Comparison of ENCODE assay signal across 24 mouse cellular contexts in the genomic region with DNA sequence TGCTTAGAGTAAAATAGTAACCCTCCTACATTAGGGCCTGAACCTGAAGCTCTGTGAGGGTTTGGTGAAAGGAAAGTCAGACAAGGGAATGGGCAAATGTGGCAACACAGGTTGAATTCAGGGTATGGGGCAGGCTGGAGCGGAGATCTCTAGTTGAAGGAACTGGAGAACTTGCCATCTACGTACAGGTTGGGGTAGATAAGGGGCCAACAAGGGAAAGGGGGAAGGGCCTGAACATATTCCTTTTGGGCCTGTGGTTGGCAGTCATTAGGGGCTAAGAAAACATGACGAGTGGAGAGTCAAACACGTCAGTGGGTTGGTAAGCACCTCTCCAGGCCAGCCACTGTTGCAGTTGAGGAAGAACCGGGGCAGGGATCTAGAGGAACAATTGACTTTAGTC. TPM values are rescaled to one million over a fixed set of nuclear protein-coding genes. Genes with fewer than 3 reads are reported as not detected.
DNase-seq lines count a peak whose midpoint lies in the region; ATAC-seq and TF ChIP-seq lines count a peak whose summit lies in the region.
"Had no signal": no experiment of that assay in that cellular context is flagged by ENCODE, and none has a peak within 500 bp of the region (broad histone marks: within the 10 kb centered on the region; RNA-seq: fewer than 3 reads in every experiment).

No protein-coding gene starts in this region.

- TF ChIP-seq CTCF in MEL (IDR thresholded peaks at IDR 0.05 in 2 of 3, conservative IDR thresholded peaks at IDR 0.05 in 1 of 3; ENCODE audit: control insufficient read depth in 1 of 3, insufficient read depth in 1 of 3, low read depth in 2 of 3, low read length in 3 of 3, poor library complexity in 1 of 3, severe bottlenecking in 1 of 3) = no peak

- no peaks in the 10 kb centered on the region for H3K27me3 ChIP-seq in liver, embryonic 11.5 days (replicated peaks; ENCODE audit: control insufficient read depth, insufficient read depth, low read length)
- H3K27me3 ChIP-seq in liver, embryonic 12.5 days (replicated peaks) = 0 out of 2 replicates have a peak, but pooled peaks cover 3% of the 10 kb centered on the region
- no peaks in the 10 kb centered on the region for H3K27me3 ChIP-seq in lung, embryonic 16.5 days (ENCODE audit: control insufficient read depth, insufficient read depth, low read depth, low read length)
- H3K27me3 ChIP-seq in MEL (ENCODE audit: control insufficient read depth in 1 of 2, insufficient read depth in 2 of 2, low read length in 2 of 2) = no peaks in the 10 kb centered on the region
- H3K27me3 ChIP-seq in forebrain, embryonic 15.5 days = no peaks in the 10 kb centered on the region
- H3K27me3 ChIP-seq: embryonic facial prominence, embryonic 12.5 days; forebrain, embryonic 13.5 days had no signal

- WGBS in liver, embryonic 11.5 days = 46% methylated on average over 5 of the region's 5 CpGs
- WGBS in liver, embryonic 12.5 days (ENCODE audit: insufficient replicate concordance) = 29% methylated on average over 5 of the region's 5 CpGs
- 63% methylated on average over 5 of the region's 5 CpGs for WGBS in lung, embryonic 16.5 days
- 93% methylated on average over 5 of the region's 5 CpGs for WGBS in forebrain, embryonic 15.5 days

- no peaks in the 10 kb centered on the region for H3K36me3 ChIP-seq in liver, embryonic 11.5 days (ENCODE audit: control insufficient read depth, insufficient read depth, low read length)
- H3K36me3 ChIP-seq in liver, embryonic 12.5 days = no peaks in the 10 kb centered on the region
- no peaks in the 10 kb centered on the region for H3K36me3 ChIP-seq in lung, embryonic 16.5 days (ENCODE audit: control insufficient read depth, insufficient read depth, low read length)
- peaks cover 0 to 49% of the 10 kb centered on the region in 2 experiments; a peak in 2 of 4 replicates for H3K36me3 ChIP-seq in MEL (ENCODE audit: control insufficient read depth in 1 of 2, insufficient read depth in 2 of 2, low read length in 2 of 2)
- no peaks in the 10 kb centered on the region for H3K36me3 ChIP-seq in forebrain, embryonic 15.5 days
- H3K36me3 ChIP-seq: embryonic facial prominence, embryonic 12.5 days; G1E had no signal

- H3K4me3 ChIP-seq in liver, embryonic 11.5 days (ENCODE audit: low read depth, low read length) = no peak overlapping the region
- H3K4me3 ChIP-seq in liver, embryonic 12.5 days = no peak overlapping the region
- H3K4me3 ChIP-seq in lung, embryonic 16.5 days (ENCODE audit: low read length) = no peak overlapping the region
- H3K4me3 ChIP-seq in MEL (ENCODE audit: control insufficient read depth in 1 of 2, insufficient read depth in 1 of 2, low read depth in 2 of 2, low read length in 2 of 2) = no peak overlapping the region
- H3K4me3 ChIP-seq in forebrain, embryonic 15.5 days = no peak overlapping the region
- H3K4me3 ChIP-seq: embryonic facial prominence, embryonic 12.5 days; forebrain, embryonic 13.5 days had no signal

- peaks cover 5% of the 10 kb centered on the region; the same call in 1 of the 2 replicates for H3K4me1 ChIP-seq in liver, embryonic 11.5 days (replicated peaks; ENCODE audit: control insufficient read depth, insufficient read depth, low read length)
- H3K4me1 ChIP-seq in liver, embryonic 12.5 days = peaks cover 30% of the 10 kb centered on the region; the same call in 1 of the 2 replicates
- no peaks in the 10 kb centered on the region for H3K4me1 ChIP-seq in lung, embryonic 16.5 days (replicated peaks; ENCODE audit: control insufficient read depth, insufficient read depth, low read length)
- peaks cover 32 to 55% of the 10 kb centered on the region in 2 experiments for H3K4me1 ChIP-seq in MEL (ENCODE audit: control insufficient read depth in 1 of 2, insufficient read depth in 2 of 2, low read length in 2 of 2)
- peaks cover 11% of the 10 kb centered on the region for H3K4me1 ChIP-seq in forebrain, embryonic 15.5 days
- H3K4me1 ChIP-seq: embryonic facial prominence, embryonic 12.5 days had no signal

- DNase-seq in liver, embryonic 11.5 days (ENCODE audit: low spot score) = no peak
- no peak for DNase-seq in lung, postnatal 25 days (ENCODE audit: low spot score)
- DNase-seq in MEL (ENCODE audit: low read depth, low spot score) = peak; percentile 73
- no peak for DNase-seq in layer of hippocampus, postnatal 14 days (ENCODE audit: low spot score in 2 of 2)
- DNase-seq: adrenal gland, adult 2 months; adrenal gland, postnatal 10 days; adrenal gland, postnatal 25 days; B cell, adult 2 months; cerebellum, adult 11 months; cerebellum, adult 18-20 months; cerebellum, adult 8-10 months; cerebellum, adult 9-11 months; cerebellum, postnatal 14 days; cerebellum, postnatal 36 days; embryo, embryonic 11 days had no signal

- no peak for TF ChIP-seq RAD21 in MEL (IDR thresholded peaks at IDR 0.05; ENCODE audit: low read depth, low read length)

- no peak overlapping the region for H3K27ac ChIP-seq in liver, embryonic 11.5 days (ENCODE audit: low read depth, low read length)
- H3K27ac ChIP-seq in liver, embryonic 12.5 days = no peak overlapping the region
- H3K27ac ChIP-seq in lung, embryonic 16.5 days (ENCODE audit: low read length) = 0 out of 2 replicates have a peak overlapping the region, but pooled peaks have one; percentile 45
- peak overlapping the region; percentile 77 for H3K27ac ChIP-seq in MEL (ENCODE audit: control insufficient read depth, low read depth, low read length)
- no peak overlapping the region for H3K27ac ChIP-seq in forebrain, embryonic 15.5 days (replicated peaks)
- H3K27ac ChIP-seq: embryonic facial prominence, embryonic 12.5 days; forebrain, embryonic 13.5 days had no signal

- no peak overlapping the region for H3K4me2 ChIP-seq in liver, embryonic 11.5 days
- no peak overlapping the region for H3K4me2 ChIP-seq in liver, embryonic 12.5 days
- H3K4me2 ChIP-seq in lung, embryonic 16.5 days (ENCODE audit: low read depth, low read length) = no peak overlapping the region
- no peak overlapping the region for H3K4me2 ChIP-seq in forebrain, embryonic 15.5 days (replicated peaks)
- H3K4me2 ChIP-seq: embryonic facial prominence, embryonic 12.5 days; forebrain, embryonic 13.5 days had no signal

- TF ChIP-seq EP300 in MEL (IDR thresholded peaks at IDR 0.05; ENCODE audit: low read depth in 1 of 2, low read length in 2 of 2) = peak; percentile 40 to 68; a peak in 3 of 4 replicates

- H3K9ac ChIP-seq in liver, embryonic 11.5 days (ENCODE audit: low read depth, low read length) = no peak overlapping the region
- H3K9ac ChIP-seq in liver, embryonic 12.5 days = no peak overlapping the region
- H3K9ac ChIP-seq in lung, embryonic 16.5 days (ENCODE audit: low read length) = no peak overlapping the region
- H3K9ac ChIP-seq in MEL (ENCODE audit: control insufficient read depth, low read depth, low read length, poor library complexity, severe bottlenecking) = peak overlapping the region; percentile 45
- no peak overlapping the region for H3K9ac ChIP-seq in forebrain, embryonic 15.5 days (replicated peaks)
- H3K9ac ChIP-seq: embryonic facial prominence, embryonic 12.5 days; forebrain, embryonic 13.5 days had no signal

- ATAC-seq in liver, embryonic 11.5 days (replicated peaks; ENCODE audit: low FRiP score) = peak; percentile 32; the same call in 1 of the 2 replicates
- ATAC-seq in liver, embryonic 12.5 days = no peak
- ATAC-seq in lung, embryonic 16.5 days (ENCODE audit: low read depth) = peak; percentile 53
- peak; percentile 5; the same call in 1 of the 2 replicates for ATAC-seq in megakaryocyte progenitor cell, adult 5-6 weeks (replicated peaks; ENCODE audit: poor library complexity)
- no peak for ATAC-seq in forebrain, embryonic 15.5 days (replicated peaks)
- ATAC-seq: CD4-positive, CD25-positive, alpha-beta regulatory T cell, adult 4 months; forebrain, embryonic 13.5 days; forebrain, embryonic 16.5 days had no signal

- no peak for TF ChIP-seq POLR2A in MEL (IDR thresholded peaks at IDR 0.05; ENCODE audit: control insufficient read depth in 1 of 2, insufficient read depth in 1 of 2, low read depth in 1 of 2, low read length in 2 of 2, poor library complexity in 1 of 2)

- H3K79me2 ChIP-seq in MEL (ENCODE audit: control insufficient read depth, insufficient read depth, low read length, poor library complexity) = no peaks in the 10 kb centered on the region

- H3K9me3 ChIP-seq in liver, embryonic 11.5 days (ENCODE audit: control insufficient read depth, low read length) = no peaks in the 10 kb centered on the region
- H3K9me3 ChIP-seq in liver, embryonic 12.5 days (replicated peaks) = no peaks in the 10 kb centered on the region
- no peaks in the 10 kb centered on the region for H3K9me3 ChIP-seq in lung, embryonic 16.5 days (ENCODE audit: control insufficient read depth, low read length)
- no peaks in the 10 kb centered on the region for H3K9me3 ChIP-seq in MEL (replicated peaks; ENCODE audit: insufficient read depth, low read length)
- H3K9me3 ChIP-seq in forebrain, embryonic 15.5 days = no peaks in the 10 kb centered on the region
- H3K9me3 ChIP-seq: embryonic facial prominence, embryonic 12.5 days; forebrain, embryonic 13.5 days; G1E had no signal

RNA-seq across cellular contexts. Expression of a gene that starts 36.3 kb away (rescaled TPM):
- polyA plus RNA-seq in liver, embryonic 11.5 days (2014; fragmentation: Nextera tagmentation; extraction: Ambion mirVana) = 10.7 and 17.2 TPM in 2 replicates
- 6.7 and 9.7 TPM in 2 replicates for polyA plus RNA-seq in liver, embryonic 12.5 days (2016; fragmentation: Nextera tagmentation; extraction: Ambion mirVana)
- polyA plus RNA-seq in lung, embryonic 16.5 days (2015; fragmentation: Nextera tagmentation; extraction: Ambion mirVana) = 11.1 and 12.8 TPM in 2 replicates
- 15.0 and 16.7 TPM in 2 replicates for total RNA-seq in MEL (2012; rRNA removed)
- polyA plus RNA-seq in MEL (2012; ENCODE audit: insufficient read depth in 1 of 2, insufficient read length in 2 of 2, low read depth in 1 of 2, low replicate concordance in 2 of 2, missing spikeins in 1 of 2) = 10 to 100 TPM; 19.9 to 23.9 TPM
- total RNA-seq in megakaryocyte progenitor cell, adult 5-6 weeks (2015) = 60.8 and 67.9 TPM in 2 replicates
- 52.8 and 58.4 TPM in 2 replicates for total RNA-seq in megakaryocyte progenitor cell, adult 5-6 weeks (2017)
- 10 to 100 TPM; 72.9 to 90.5 TPM for total RNA-seq in layer of hippocampus, postnatal 14 days (2021)
- 33.8 and 35.1 TPM in 2 replicates for polyA plus RNA-seq in forebrain, embryonic 15.5 days (2015; fragmentation: Nextera tagmentation; extraction: Ambion mirVana)

RNA-seq across cellular contexts. Expression of a gene that starts 40.7 kb away (rescaled TPM):
- polyA plus RNA-seq in liver, embryonic 11.5 days (2014; fragmentation: Nextera tagmentation; extraction: Ambion mirVana) = 1,899 and 2,008 TPM in 2 replicates
- 1,290 and 1,294 TPM in 2 replicates for polyA plus RNA-seq in liver, embryonic 12.5 days (2016; fragmentation: Nextera tagmentation; extraction: Ambion mirVana)
- 1,312 and 1,369 TPM in 2 replicates for polyA plus RNA-seq in lung, embryonic 16.5 days (2015; fragmentation: Nextera tagmentation; extraction: Ambion mirVana)
- total RNA-seq in MEL (2012; rRNA removed) = 380 and 494 TPM in 2 replicates
- 1,000 to 10,000 TPM in 1 of 2 experiments, 100 to 1,000 TPM in 1; 474 to 1,094 TPM for polyA plus RNA-seq in MEL (2012; ENCODE audit: insufficient read depth in 1 of 2, insufficient read length in 2 of 2, low read depth in 1 of 2, low replicate concordance in 2 of 2, missing spikeins in 1 of 2)
- 577 and 581 TPM in 2 replicates for total RNA-seq in megakaryocyte progenitor cell, adult 5-6 weeks (2015)
- total RNA-seq in megakaryocyte progenitor cell, adult 5-6 weeks (2017) = 672 and 752 TPM in 2 replicates
- 100 to 1,000 TPM; 340 to 354 TPM for total RNA-seq in layer of hippocampus, postnatal 14 days (2021)
- 853 and 902 TPM in 2 replicates for polyA plus RNA-seq in forebrain, embryonic 15.5 days (2015; fragmentation: Nextera tagmentation; extraction: Ambion mirVana)

Comparison
In these comparisons a context has a peak if more than half of its experiments do, and no peak if none do; other contexts are left out.
1. ATAC-seq: peak in liver, embryonic 11.5 days (single experiment), lung, embryonic 16.5 days (single experiment) and megakaryocyte progenitor cell, adult 5-6 weeks (single experiment); none in liver, embryonic 12.5 days (single experiment) and forebrain, embryonic 15.5 days (single experiment).
2. H3K27ac ChIP-seq: peak in lung, embryonic 16.5 days (single experiment) and MEL (single experiment); none in liver, embryonic 11.5 days (single experiment), liver, embryonic 12.5 days (single experiment) and forebrain, embryonic 15.5 days (single experiment).